Mouse (Mus musculus): ENCODE results near the gene Gm28308. TPM values are rescaled to one million over a fixed set of nuclear protein-coding genes. Genes with fewer than 3 reads are reported as not detected.
A peak's percentile ranks its signal among the peaks of the same experiment; 100 is the strongest.

Gm28308 gene
- total and polyA plus RNA-seq, 3 experiments: not detected

- DNase-seq (ENCODE audit: low read depth, low spot score): peak; percentile 73
Observed at GRCm38 (mm10) chr6:52256956-52257355, 43.8 kb upstream of the Gm28308 start.

GRCm38 (mm10) chr6:52253511-52254500 lies 40.7 kb upstream of the Gm28308 start:
- no peak overlapping the region for H3K9ac ChIP-seq (ENCODE audit: control insufficient read depth, low read depth, low read length, poor library complexity, severe bottlenecking)
- no peak for DNase-seq (ENCODE audit: low read depth, low spot score)
- H3K9me3 ChIP-seq (replicated peaks; ENCODE audit: insufficient read depth, low read length): no peaks in the 10 kb centered on the region
- no peak for TF ChIP-seq CTCF (IDR thresholded peaks at IDR 0.05 in 2 of 3, conservative IDR thresholded peaks at IDR 0.05 in 1 of 3; ENCODE audit: control insufficient read depth in 1 of 3, insufficient read depth in 1 of 3, low read depth in 2 of 3, low read length in 3 of 3, poor library complexity in 1 of 3, severe bottlenecking in 1 of 3)
- no peak for TF ChIP-seq ETS1 (IDR thresholded peaks at IDR 0.05; ENCODE audit: low read depth, low read length)
- no peak for TF ChIP-seq TAL1 (IDR thresholded peaks at IDR 0.05; ENCODE audit: low read length)
- no peak for TF ChIP-seq POLR2AphosphoS2 (IDR thresholded peaks at IDR 0.05; ENCODE audit: low read length)
- no peak for TF ChIP-seq UBTF (IDR thresholded peaks at IDR 0.05; ENCODE audit: borderline replicate concordance, insufficient read depth, low read depth, low read length)
- no peak for TF ChIP-seq USF2 (IDR thresholded peaks at IDR 0.05; ENCODE audit: borderline replicate concordance in 1 of 2, insufficient read depth in 1 of 2, low read depth in 1 of 2, low read length in 2 of 2)
- TF ChIP-seq HCFC1 (IDR thresholded peaks at IDR 0.05; ENCODE audit: low read depth, low read length): no peak
- no peak for TF ChIP-seq ZC3H11A (IDR thresholded peaks at IDR 0.05; ENCODE audit: low read depth, low read length)
- TF ChIP-seq ZKSCAN1 (IDR thresholded peaks at IDR 0.05; ENCODE audit: low read depth, low read length): no peak
- no peak for TF ChIP-seq SIN3A (IDR thresholded peaks at IDR 0.05; ENCODE audit: low read length)
- no peak for TF ChIP-seq MEF2A (IDR thresholded peaks at IDR 0.05; ENCODE audit: extremely low read depth, insufficient replicate concordance, low read depth, low read length, poor library complexity, severe bottlenecking)
- no peaks in the 10 kb centered on the region for H3K27me3 ChIP-seq (ENCODE audit: control insufficient read depth in 1 of 2, insufficient read depth in 2 of 2, low read length in 2 of 2)
- H3K4me3 ChIP-seq (ENCODE audit: control insufficient read depth in 1 of 2, insufficient read depth in 1 of 2, low read depth in 2 of 2, low read length in 2 of 2): no peak overlapping the region
- H3K4me1 ChIP-seq (ENCODE audit: control insufficient read depth in 1 of 2, insufficient read depth in 2 of 2, low read length in 2 of 2): no peaks in the 10 kb centered on the region
- no peak overlapping the region for H3K27ac ChIP-seq (ENCODE audit: control insufficient read depth, low read depth, low read length)
- H3K79me2 ChIP-seq (ENCODE audit: control insufficient read depth, insufficient read depth, low read length, poor library complexity): no peaks in the 10 kb centered on the region
- H3K36me3 ChIP-seq (ENCODE audit: control insufficient read depth in 1 of 2, insufficient read depth in 2 of 2, low read length in 2 of 2): no peaks in the 10 kb centered on the region

More at GRCm38 (mm10) chr6:52256956-52257355, 43.8 kb upstream of the Gm28308 start:
- no peaks in the 10 kb centered on the region for H3K9me3 ChIP-seq (replicated peaks; ENCODE audit: insufficient read depth, low read length)
- H3K4me1 ChIP-seq (ENCODE audit: control insufficient read depth in 1 of 2, insufficient read depth in 2 of 2, low read length in 2 of 2): no peaks in the 10 kb centered on the region
- H3K79me2 ChIP-seq (ENCODE audit: control insufficient read depth, insufficient read depth, low read length, poor library complexity): no peaks in the 10 kb centered on the region
- H3K9ac ChIP-seq (ENCODE audit: control insufficient read depth, low read depth, low read length, poor library complexity, severe bottlenecking): no peak overlapping the region
- no peaks in the 10 kb centered on the region for H3K27me3 ChIP-seq (ENCODE audit: control insufficient read depth in 1 of 2, insufficient read depth in 2 of 2, low read length in 2 of 2)
- no peak overlapping the region for H3K27ac ChIP-seq (ENCODE audit: control insufficient read depth, low read depth, low read length)
- no peak overlapping the region for H3K4me3 ChIP-seq (ENCODE audit: control insufficient read depth in 1 of 2, insufficient read depth in 1 of 2, low read depth in 2 of 2, low read length in 2 of 2)
- TF ChIP-seq HCFC1 (IDR thresholded peaks at IDR 0.05; ENCODE audit: low read depth, low read length): no peak
- TF ChIP-seq JUND (IDR thresholded peaks at IDR 0.05; ENCODE audit: low read depth, low read length): no peak
- TF ChIP-seq MAZ (IDR thresholded peaks at IDR 0.05; ENCODE audit: low read depth, low read length): no peak
- no peak for TF ChIP-seq POLR2AphosphoS5 (IDR thresholded peaks at IDR 0.05; ENCODE audit: borderline replicate concordance, low read depth, low read length)
- peak; percentile 96 for TF ChIP-seq SMC3 (IDR thresholded peaks at IDR 0.05; ENCODE audit: low read depth, low read length)
- TF ChIP-seq EP300 (IDR thresholded peaks at IDR 0.05; ENCODE audit: low read depth in 1 of 2, low read length in 2 of 2): no peak
- TF ChIP-seq USF2 (IDR thresholded peaks at IDR 0.05; ENCODE audit: borderline replicate concordance in 1 of 2, insufficient read depth in 1 of 2, low read depth in 1 of 2, low read length in 2 of 2): no peak
- TF ChIP-seq TCF12 (IDR thresholded peaks at IDR 0.05; ENCODE audit: low read depth, low read length): no peak
- TF ChIP-seq ZC3H11A (IDR thresholded peaks at IDR 0.05; ENCODE audit: low read depth, low read length): peak; percentile 93
- no peak for TF ChIP-seq CHD1 (IDR thresholded peaks at IDR 0.05; ENCODE audit: low read depth, low read length)
- TF ChIP-seq RAD21 (IDR thresholded peaks at IDR 0.05; ENCODE audit: low read depth, low read length): peak; percentile 97
- TF ChIP-seq RCOR1 (IDR thresholded peaks at IDR 0.05; ENCODE audit: low read depth, low read length): no peak
- TF ChIP-seq CTCF (IDR thresholded peaks at IDR 0.05 in 2 of 3, conservative IDR thresholded peaks at IDR 0.05 in 1 of 3; ENCODE audit: control insufficient read depth in 1 of 3, insufficient read depth in 1 of 3, low read depth in 2 of 3, low read length in 3 of 3, poor library complexity in 1 of 3, severe bottlenecking in 1 of 3): peak; percentile 37 to 90 (median 79)
- no peak for TF ChIP-seq MXI1 (IDR thresholded peaks at IDR 0.05; ENCODE audit: low read depth, low read length)
- no peak for TF ChIP-seq MYC (IDR thresholded peaks at IDR 0.05; ENCODE audit: low read depth, low read length)
- no peak for TF ChIP-seq MEF2A (IDR thresholded peaks at IDR 0.05; ENCODE audit: extremely low read depth, insufficient replicate concordance, low read depth, low read length, poor library complexity, severe bottlenecking)
- no peaks in the 10 kb centered on the region for H3K36me3 ChIP-seq (ENCODE audit: control insufficient read depth in 1 of 2, insufficient read depth in 2 of 2, low read length in 2 of 2)
